Mouse (Mus musculus): ENCODE measurements at regions not wholly inside any gene's neighbourhood (a gene's known extent, or its start where the extent isn't known, plus 50 kb on each side); places are given as distances from the start of the nearest gene placed in this dataset.

DNA sequence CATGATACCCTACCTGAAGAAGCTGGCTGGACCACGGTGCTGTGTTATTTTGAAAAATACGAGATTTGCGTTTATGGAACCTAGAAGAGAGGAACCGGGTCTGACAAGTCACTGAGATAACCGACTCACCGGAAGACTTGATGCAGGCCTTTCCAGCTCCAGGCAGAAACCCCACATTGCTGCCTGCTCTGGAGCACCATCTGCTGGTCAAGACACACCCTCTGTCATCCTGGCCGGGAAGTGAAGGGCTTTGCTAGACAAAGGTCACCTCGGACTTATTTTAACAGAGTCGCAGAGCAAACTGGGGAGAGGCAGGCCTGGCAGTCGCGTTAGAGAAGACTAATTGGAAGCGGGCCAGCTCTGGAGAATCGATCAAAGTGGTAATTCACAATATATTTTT lies 497.4 kb upstream of the Pkn2 start:
- no peak for ATAC-seq (ENCODE audit: extremely low read depth, insufficient number of reproducible peaks, low FRiP score, poor library complexity, severe bottlenecking)

- no peak for ATAC-seq (ENCODE audit: extremely low read depth, insufficient number of reproducible peaks, low FRiP score, poor library complexity, severe bottlenecking)
Measured at GRCm38 (mm10) chr3:143377446-143377845, 495.6 kb upstream of the Pkn2 start.

- ATAC-seq (ENCODE audit: extremely low read depth, insufficient number of reproducible peaks, low FRiP score, poor library complexity, severe bottlenecking) = no peak
Measured at GRCm38 (mm10) chr3:143375527-143376061, 493.8 kb upstream of the Pkn2 start.

- ATAC-seq (ENCODE audit: extremely low read depth, insufficient number of reproducible peaks, low FRiP score, poor library complexity, severe bottlenecking) = no peak
Measured at GRCm38 (mm10) chr3:143373501-143373900, 491.7 kb upstream of the Pkn2 start.

GRCm38 (mm10) chr3:143369002-143369401 lies 487.2 kb upstream of the Pkn2 start:
- ATAC-seq (ENCODE audit: extremely low read depth, insufficient number of reproducible peaks, low FRiP score, poor library complexity, severe bottlenecking) = no peak

DNA sequence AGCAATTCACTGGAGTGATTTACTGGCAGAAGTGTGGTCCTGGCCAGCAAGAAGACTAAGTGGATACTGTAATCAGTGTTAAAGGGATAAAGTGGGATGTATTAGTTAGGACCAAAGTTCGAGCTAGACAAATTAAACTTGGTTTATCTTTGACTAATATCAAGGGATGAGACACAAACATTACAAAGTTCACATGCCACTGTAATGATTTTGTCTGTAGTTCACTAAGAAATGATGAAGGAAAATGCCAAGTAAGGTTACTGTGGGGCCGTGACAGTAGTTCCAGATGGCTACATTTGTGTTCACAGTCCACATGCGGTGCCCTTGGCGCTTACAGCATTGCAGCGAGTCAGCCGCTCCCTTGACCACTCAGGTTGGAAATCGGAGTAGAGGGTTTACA lies 458.2 kb upstream of the Pkn2 start:
- no peak for ATAC-seq (ENCODE audit: extremely low read depth, insufficient number of reproducible peaks, low FRiP score, poor library complexity, severe bottlenecking)

DNA sequence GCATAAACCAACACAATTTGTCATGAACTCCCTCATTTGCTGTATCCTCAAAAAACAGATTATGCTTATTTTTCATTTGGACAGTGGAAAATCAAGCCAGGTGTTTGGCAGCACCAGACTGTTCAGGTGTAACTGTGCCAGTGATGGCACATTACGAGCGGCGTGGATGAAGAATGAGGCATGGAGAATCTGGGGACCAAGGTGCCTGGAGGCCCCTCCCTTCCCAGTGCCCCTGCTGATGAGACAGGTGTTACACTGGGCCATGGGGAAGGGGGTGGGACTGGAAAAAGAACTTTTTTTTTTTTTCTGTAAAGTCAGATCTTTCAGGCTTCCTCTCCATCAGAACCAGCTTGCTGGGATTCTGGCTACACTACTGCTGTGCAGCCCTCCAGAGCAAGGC lies 451.5 kb upstream of the Pkn2 start:
- no peak for ATAC-seq (ENCODE audit: extremely low read depth, insufficient number of reproducible peaks, low FRiP score, poor library complexity, severe bottlenecking)

GRCm38 (mm10) chr3:143328521-143328920 lies 446.7 kb upstream of the Pkn2 start:
- ATAC-seq (ENCODE audit: extremely low read depth, insufficient number of reproducible peaks, low FRiP score, poor library complexity, severe bottlenecking) = no peak

DNA sequence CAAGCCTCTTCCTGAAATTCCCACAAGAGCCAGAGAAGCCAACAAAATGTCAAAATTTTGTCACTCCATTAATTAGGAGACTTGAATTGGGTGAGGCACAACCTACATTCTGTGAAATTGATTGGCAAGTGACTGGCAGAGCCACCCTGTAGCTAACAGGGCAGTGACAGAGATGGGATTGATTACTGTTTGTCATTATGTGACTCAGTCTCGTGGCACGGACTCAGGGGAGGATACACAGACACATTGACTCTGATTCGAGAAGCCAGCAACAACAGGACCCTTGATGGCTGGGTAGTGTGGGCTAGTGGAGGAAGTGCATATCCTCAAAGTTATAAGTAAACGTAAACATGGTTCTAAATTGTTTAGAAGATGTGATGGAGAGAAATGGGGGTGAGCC lies 445.8 kb upstream of the Pkn2 start:
- ATAC-seq (ENCODE audit: extremely low read depth, insufficient number of reproducible peaks, low FRiP score, poor library complexity, severe bottlenecking) = no peak

DNA sequence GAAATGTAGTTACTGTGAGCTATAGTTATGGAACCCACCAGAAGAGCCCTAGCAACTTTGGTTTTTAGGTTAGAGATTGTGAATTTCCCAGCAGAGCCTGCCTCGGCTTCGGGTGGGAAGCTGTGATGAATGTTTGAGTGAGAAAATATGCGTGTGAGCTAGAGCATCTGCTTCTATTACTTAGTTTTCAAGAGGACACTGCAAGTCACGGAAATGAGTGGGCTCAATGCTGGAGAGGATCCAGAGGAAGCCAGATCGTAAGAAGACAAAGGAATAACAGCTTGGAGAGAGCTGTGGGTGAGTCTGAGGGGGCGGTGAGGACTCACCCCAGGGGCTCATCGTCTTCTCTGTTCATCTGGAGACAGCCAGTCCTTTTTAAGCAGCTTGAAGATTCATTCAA lies 434.7 kb upstream of the Pkn2 start:
- no peak for ATAC-seq (ENCODE audit: extremely low read depth, insufficient number of reproducible peaks, low FRiP score, poor library complexity, severe bottlenecking)

DNA sequence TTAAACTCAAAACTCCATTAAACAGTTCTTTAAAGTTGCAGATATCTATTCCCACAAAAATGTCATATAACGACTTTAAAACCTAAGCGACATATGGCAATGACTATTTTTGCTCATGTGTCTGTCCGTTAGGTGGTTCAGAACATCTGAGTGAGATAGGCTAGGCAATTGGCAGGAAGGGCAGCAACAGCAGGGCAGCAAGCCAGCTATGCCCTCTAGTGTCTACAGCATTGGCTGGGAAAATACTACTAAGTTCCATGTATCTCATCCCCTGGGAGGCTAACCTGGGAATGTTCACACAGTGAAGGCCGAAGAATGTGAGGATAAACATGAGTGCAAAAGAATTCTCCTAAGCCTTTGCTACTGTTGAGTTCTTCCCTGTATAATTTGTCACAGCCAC lies 410.0 kb upstream of the Pkn2 start:
- no peak for ATAC-seq (ENCODE audit: extremely low read depth, insufficient number of reproducible peaks, low FRiP score, poor library complexity, severe bottlenecking)

- no peak for ATAC-seq (ENCODE audit: extremely low read depth, insufficient number of reproducible peaks, low FRiP score, poor library complexity, severe bottlenecking)
Measured at GRCm38 (mm10) chr3:143264132-143264531, 382.3 kb upstream of the Pkn2 start.

DNA sequence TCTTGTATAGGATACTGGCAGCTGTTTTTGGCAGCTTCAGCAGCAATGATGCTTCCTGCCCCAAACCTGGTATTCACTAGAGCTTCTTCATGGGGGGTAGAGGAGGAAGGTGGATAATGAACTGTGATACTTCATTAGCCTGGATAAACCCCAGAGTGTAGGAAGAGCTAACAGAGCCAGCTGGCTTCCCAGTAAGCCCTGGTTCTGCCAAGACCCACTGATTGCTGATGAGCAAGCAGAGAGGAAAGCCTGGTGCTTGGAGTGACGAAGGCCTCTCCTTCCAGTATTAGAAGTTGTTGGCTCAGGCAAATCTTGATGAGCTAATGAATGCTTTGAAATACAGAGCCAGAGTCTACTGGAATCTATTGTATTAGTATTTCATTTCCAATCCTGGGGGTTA lies 370.8 kb upstream of the Pkn2 start:
- ATAC-seq (ENCODE audit: extremely low read depth, insufficient number of reproducible peaks, low FRiP score, poor library complexity, severe bottlenecking) = no peak

GRCm38 (mm10) chr3:143252008-143252407 lies 370.2 kb upstream of the Pkn2 start:
- ATAC-seq (ENCODE audit: extremely low read depth, insufficient number of reproducible peaks, low FRiP score, poor library complexity, severe bottlenecking) = no peak

- ATAC-seq (ENCODE audit: extremely low read depth, insufficient number of reproducible peaks, low FRiP score, poor library complexity, severe bottlenecking) = no peak
Measured at GRCm38 (mm10) chr3:143242691-143243090, 360.9 kb upstream of the Pkn2 start.

- no peak for ATAC-seq (ENCODE audit: extremely low read depth, insufficient number of reproducible peaks, low FRiP score, poor library complexity, severe bottlenecking)
Measured at GRCm38 (mm10) chr3:143240545-143241383, 359.0 kb upstream of the Pkn2 start.

- no peak for ATAC-seq (ENCODE audit: extremely low read depth, insufficient number of reproducible peaks, low FRiP score, poor library complexity, severe bottlenecking)
Measured at GRCm38 (mm10) chr3:143238546-143238945, 356.7 kb upstream of the Pkn2 start.

DNA sequence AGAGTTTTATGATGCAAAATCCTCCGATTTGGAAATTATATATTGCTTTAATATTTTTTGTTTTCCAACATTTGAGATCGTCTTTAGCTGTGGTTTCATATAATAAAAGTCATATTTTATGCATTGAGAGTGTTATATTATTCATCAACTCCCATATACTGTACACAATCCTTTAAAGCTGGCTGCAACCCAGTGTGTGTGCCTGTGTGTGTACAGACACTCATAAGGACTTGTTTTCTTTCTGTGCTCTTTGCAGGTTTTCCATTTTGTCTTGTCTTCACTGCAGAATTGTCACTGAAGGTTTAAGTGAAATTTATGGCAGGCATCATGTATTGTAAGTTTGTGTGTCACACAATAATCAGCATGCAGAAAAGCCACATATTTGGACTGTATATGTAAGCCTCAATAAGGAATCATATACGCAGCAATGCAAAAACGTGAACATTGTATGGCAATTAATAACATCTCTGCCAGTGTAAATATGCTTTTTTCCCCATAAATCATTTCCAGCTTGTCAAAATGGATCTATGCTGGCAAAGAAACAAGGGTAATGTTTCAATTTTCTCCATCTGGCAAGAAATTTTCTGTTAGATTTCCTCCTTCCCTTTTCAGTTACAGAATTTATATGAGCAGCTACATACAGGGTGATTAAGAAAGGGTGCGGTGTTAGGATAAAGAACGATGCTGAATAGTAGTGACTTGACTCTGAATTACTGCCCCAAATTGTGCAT lies 342.4 kb upstream of the Pkn2 start:
- ATAC-seq (ENCODE audit: extremely low read depth, insufficient number of reproducible peaks, low FRiP score, poor library complexity, severe bottlenecking) = no peak

DNA sequence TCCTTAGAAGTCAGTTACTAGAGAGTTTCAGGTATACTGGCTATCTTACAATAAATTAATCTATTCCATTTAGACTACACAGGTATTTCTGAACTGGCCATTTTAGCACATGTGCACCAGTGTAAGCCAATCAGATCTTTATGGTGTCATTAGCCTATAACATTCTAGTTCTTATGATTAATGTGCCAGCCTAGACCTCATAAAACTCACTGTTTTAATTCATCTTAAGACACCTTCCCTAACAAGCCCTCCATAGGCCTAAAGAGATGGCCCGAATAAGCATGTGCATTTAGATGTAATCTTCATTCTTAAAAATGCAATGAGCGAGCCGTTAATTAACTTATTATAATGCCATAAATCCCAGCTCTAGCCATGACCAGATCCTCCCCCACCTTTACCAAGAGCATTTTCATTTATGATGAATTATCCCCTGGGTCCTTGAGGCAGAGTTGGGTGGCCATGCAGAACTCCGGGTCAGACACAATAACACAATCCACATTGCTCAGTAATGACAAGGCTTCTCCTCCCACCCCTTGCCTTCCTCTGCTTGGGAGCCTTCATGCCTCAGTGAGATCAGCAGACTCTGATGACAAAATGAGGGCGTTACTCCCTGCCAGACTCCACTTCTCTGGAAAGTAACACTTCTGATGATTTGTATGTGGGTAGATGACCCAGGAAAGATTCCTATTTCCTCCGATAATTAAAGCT lies 311.6 kb upstream of the Pkn2 start:
- no peak for ATAC-seq (ENCODE audit: extremely low read depth, insufficient number of reproducible peaks, low FRiP score, poor library complexity, severe bottlenecking)

- ATAC-seq (ENCODE audit: extremely low read depth, insufficient number of reproducible peaks, low FRiP score, poor library complexity, severe bottlenecking) = no peak
Measured at GRCm38 (mm10) chr3:143188931-143189330, 307.1 kb upstream of the Pkn2 start.
